Mouse (Mus musculus): ENCODE measurements at regions not wholly inside any gene's neighbourhood (a gene's known extent, or its start where the extent isn't known, plus 50 kb on each side); places are given as distances from the start of the nearest gene placed in this dataset.
"Not testable (repeated sequence)": the region's sequence is repeated elsewhere in the genome, so short reads cannot be mapped to it uniquely, and the experiment has no call there.

- in situ Hi-C loops (cut with MboI, MseI), result no loop called here
These were observed 1372.5 kb upstream of the Rag2 start for GRCm38 (mm10) chr2:100252006-100252405.

- in situ Hi-C loops (cut with MboI, MseI), result no loop called here
These were observed 1365.2 kb upstream of the Rag2 start for GRCm38 (mm10) chr2:100259136-100259853.

- in situ Hi-C loops (cut with MboI, MseI), result no loop called here
These were observed 1318.0 kb upstream of the Rag2 start for GRCm38 (mm10) chr2:100306516-100306915.

GRCm38 (mm10) chr2:100312750-100313275 lies 1311.7 kb upstream of the Rag2 start:
- in situ Hi-C loops (cut with MboI, MseI), result no loop called here

- in situ Hi-C loops (cut with MboI, MseI), result no loop called here
These were observed 1304.1 kb upstream of the Rag2 start for GRCm38 (mm10) chr2:100320461-100320860.

GRCm38 (mm10) chr2:100340713-100341112 lies 1283.8 kb upstream of the Rag2 start:
- in situ Hi-C loops (cut with MboI, MseI), result no loop called here

GRCm38 (mm10) chr2:100344921-100345425 lies 1279.5 kb upstream of the Rag2 start:
- in situ Hi-C loops (cut with MboI, MseI), result no loop called here

- in situ Hi-C loops (cut with MboI, MseI), result not testable (repeated sequence)
These were observed 1258.9 kb upstream of the Rag2 start for GRCm38 (mm10) chr2:100365616-100366015.

- in situ Hi-C loops (cut with MboI, MseI), result no loop called here
These were observed 1224.7 kb upstream of the Rag2 start for GRCm38 (mm10) chr2:100399776-100400175.

GRCm38 (mm10) chr2:100426661-100427060 lies 1197.9 kb upstream of the Rag2 start:
- in situ Hi-C loops (cut with MboI, MseI), result loop anchor here (10.0 to 25.0 kb wide), 2 partner anchors 111 to 412 kb away; no protein-coding TSS in a partner anchor

- in situ Hi-C loops (cut with MboI, MseI), result loop anchor here in 1 of 2 experiments (25.0 kb wide), 1 partner anchor 102 kb away; no protein-coding TSS in a partner anchor
These were observed 1189.5 kb upstream of the Rag2 start for GRCm38 (mm10) chr2:100434991-100435390.

GRCm38 (mm10) chr2:100445868-100446267 lies 1178.7 kb upstream of the Rag2 start:
- in situ Hi-C loops (cut with MboI, MseI), result loop anchor here (5.0 to 25.0 kb wide), 2 partner anchors 91 to 176 kb away; no protein-coding TSS in a partner anchor

- in situ Hi-C loops (cut with MboI, MseI), result loop anchor here (5.0 to 25.0 kb wide), 2 partner anchors 91 to 176 kb away; no protein-coding TSS in a partner anchor
These were observed 1178.2 kb upstream of the Rag2 start for GRCm38 (mm10) chr2:100446332-100446731.

GRCm38 (mm10) chr2:100459641-100460040 lies 1164.9 kb upstream of the Rag2 start:
- in situ Hi-C loops (cut with MboI, MseI), result not testable (repeated sequence)

GRCm38 (mm10) chr2:100486229-100486628 lies 1138.3 kb upstream of the Rag2 start:
- in situ Hi-C loops (cut with MboI, MseI), result loop anchor here in 1 of 2 experiments (10.0 kb wide), 1 partner anchor 301 kb away; no protein-coding TSS in a partner anchor

- in situ Hi-C loops (cut with MboI, MseI), result not testable (repeated sequence)
These were observed 1119.4 kb upstream of the Rag2 start for GRCm38 (mm10) chr2:100505114-100505513.
